Mouse (Mus musculus) kidney, postnatal 14 days (tissue): ENCODE data around the gene Lman1l.

Experiments used
- DNase-seq: peaks from one replicate; pipeline ENCODE4 v3.0.0; 2022; ENCODE audit warnings: mixed read lengths

The Lman1l gene

DNA sequence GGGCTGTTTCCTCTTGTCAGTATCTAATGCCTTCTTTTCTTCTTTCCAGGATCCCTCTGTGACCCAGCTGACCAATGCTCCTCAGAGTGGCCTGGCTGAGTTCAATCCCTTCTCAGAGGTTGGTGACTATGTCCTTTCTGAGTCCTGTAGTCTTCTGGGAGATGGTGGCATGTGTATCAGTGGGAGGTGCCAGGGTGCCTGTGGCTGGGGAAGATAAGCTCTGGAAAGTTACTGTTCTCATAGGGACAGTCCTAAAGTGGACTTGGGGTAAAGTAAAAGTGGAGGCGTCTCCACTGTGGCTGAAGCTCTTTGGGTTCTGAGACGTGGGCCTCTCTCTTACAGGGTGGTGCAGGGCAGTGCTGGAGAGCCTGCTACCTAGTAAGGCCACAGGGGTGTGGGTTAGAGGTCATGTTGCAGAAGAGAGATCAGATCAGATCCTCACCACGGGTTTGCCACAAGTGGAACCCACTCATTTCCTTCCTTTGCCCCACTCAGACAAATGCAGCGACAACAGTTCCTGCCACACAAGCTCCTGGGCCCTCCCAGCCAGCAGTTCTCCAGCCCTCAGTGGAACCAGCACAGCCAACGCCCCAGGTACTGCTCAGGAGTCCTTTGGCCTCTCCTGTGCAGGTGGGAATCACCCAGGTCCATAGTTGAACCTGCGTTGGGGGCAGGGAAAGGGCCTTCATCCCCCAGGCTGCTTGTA, 43.3 kb downstream of the Lman1l start:
- DNase-seq, result no peak

DNA sequence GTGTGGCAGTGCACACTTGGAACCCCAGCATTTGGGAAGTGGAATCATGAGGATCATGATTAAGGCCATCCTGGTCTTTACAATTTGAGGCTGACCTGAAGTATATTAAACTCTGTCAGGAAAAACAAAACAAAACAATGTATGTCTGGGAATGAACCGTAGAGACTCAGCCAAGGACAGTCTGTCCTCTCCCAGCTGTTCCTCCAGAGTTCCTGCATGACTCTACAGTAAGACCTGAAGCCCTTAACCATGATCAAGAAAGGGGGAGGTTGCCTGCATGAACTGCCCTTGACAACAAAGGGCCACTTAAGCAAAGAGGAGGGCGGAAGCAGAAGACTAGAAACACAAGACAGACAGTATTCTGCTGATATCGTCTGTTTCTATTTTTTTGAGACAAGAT, 45.0 kb downstream of the Lman1l start:
- DNase-seq, result no peak

DNA sequence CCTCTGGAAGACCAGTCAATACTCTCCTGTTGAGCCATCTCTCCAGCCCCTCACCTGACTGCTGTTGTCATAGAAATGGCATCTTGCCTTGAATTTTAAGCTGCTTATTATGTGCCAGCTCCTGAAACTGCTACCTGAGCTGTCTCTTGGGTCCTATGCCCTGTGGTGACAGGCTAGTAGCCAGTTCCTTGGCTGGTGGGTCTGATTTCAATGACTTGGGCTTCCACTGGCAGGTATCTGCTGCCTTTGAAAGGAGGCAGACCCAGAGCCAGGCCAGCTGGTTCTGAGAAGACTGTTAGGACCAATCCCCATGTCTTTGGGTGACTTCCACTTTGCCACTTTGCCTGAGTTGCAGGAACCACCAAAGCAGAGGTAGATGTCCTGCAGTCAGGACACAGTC, 46.2 kb downstream of the Lman1l start:
- DNase-seq, result no peak

DNA sequence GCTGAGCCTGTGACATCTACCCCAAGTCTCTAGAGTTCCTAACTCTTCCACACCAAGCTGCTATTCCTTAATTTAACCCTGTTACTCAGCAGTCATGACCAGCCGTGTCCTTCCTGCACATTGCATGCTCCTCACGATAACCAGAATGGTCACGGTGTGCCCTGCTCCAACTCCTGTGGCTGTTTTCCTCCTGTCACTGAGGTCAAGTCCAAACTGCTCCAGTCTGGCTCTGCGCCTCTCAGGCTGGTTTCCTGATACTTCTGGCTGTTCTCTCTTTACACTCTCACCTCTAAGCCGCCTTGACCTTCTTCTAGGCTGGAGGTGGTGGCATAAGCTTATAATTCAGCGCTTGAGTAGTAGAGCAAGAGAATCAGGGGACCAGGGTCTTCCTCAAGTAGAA, 52.1 kb downstream of the Lman1l start:
- DNase-seq, result no peak

DNA sequence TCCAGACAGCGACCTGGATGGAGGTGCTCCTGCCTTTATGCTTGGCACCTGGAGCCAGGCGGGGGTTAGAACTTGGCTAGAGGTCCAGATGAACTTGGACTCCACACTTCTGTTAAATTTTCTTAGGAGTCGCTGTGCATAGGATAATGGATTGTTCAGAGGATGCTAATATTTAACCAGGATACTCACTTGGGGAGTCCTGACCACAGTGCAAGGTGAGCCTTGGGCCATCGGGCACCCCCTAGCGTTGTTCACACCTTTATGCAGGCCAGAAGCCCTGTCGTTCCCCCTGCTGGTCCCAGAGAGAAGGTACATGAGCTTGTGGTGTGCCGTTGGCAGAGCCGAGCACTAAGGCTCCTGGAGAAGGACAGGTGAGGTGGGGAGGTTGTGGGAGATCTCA, 53.7 kb downstream of the Lman1l start:
- peak; percentile 85 for DNase-seq

DNA sequence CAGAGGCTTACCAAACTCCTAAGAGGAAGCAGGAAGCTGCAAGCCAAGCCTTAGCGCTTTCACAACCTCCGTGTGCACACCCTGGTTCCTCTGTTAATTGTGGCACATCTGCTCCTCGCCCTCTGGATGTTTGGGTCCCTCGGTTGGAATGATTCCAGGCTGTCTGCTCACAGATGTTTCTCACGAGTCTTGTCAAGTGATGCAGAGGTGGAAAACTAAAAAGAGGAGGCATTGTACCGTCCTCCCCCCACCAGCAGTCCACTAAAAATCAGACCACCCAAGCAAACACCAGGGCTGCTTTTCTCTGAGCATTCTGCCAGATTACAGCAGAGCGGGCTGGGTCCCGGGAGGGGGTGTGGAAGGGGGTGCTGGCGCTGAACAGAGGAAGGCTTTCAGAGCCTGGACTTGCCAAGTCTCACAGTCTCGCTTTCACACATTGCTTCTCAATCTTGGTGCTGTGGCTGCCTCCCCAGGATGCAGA, 54.8 kb downstream of the Lman1l start:
- peak; percentile 49 for DNase-seq

DNA sequence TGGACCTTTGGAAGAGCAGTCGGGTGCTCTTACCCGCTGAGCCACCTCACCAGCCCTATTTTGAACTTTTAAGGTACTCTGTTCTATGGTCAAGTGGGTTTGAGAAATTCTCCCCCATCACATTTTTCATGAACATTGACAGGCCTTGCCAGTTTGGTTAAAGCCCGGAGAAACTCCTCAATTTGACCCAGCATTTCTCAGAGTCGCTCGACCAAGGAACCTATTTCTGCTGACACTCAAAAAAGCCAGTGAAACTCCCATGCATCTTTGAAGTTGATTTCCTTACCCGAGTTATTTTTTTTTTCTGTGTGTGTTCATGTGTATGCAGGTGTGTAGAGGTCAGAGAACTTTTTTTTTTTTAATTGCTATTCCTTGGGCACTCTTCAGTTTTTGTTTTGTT, 56.0 kb downstream of the Lman1l start:
- DNase-seq, result peak; percentile 64

DNA sequence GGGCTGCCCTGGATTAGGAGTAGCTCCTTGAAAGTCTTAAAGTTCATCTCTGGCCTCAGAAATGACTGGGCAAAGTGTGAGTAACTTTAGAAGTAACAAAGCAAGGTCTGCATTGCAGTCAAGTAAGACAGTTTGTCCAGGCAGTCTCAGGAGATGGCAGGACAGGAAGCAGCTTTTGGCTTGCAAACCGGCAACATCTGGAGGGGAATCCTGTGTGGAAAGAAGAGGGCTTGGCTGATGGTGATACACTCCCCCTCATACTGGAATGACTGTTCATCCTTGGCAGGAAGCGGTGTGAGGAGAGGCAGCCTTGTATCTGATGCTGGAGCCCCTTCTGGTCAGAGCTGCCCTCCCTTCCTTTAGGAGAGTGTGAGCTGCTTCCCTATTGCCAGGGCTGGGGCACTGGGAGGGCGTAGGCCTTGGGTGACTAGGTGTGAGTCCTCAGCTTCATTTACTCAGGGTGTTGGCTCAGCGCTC, 57.6 kb downstream of the Lman1l start:
- DNase-seq, result peak; percentile 66

DNA sequence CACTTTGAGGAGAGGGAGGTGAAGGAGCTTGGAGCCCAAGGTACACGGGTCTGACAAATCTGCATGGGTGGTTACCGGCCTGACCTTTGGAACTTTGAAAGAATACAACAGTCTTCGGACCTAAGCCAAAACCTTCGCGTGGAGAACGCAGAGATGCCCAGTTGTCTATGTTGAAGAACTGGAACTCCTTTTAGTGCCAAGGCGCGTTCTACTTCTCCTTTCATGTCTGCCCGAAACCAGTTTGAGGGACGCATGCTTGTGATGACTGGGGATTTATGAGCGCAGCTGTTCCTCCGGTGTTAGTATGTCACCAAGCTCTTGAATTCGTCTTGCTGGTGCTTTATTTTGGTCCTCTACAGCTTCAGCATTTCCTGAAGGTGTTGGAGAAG, 58.9 kb downstream of the Lman1l start:
- DNase-seq, result peak; percentile 68

DNA sequence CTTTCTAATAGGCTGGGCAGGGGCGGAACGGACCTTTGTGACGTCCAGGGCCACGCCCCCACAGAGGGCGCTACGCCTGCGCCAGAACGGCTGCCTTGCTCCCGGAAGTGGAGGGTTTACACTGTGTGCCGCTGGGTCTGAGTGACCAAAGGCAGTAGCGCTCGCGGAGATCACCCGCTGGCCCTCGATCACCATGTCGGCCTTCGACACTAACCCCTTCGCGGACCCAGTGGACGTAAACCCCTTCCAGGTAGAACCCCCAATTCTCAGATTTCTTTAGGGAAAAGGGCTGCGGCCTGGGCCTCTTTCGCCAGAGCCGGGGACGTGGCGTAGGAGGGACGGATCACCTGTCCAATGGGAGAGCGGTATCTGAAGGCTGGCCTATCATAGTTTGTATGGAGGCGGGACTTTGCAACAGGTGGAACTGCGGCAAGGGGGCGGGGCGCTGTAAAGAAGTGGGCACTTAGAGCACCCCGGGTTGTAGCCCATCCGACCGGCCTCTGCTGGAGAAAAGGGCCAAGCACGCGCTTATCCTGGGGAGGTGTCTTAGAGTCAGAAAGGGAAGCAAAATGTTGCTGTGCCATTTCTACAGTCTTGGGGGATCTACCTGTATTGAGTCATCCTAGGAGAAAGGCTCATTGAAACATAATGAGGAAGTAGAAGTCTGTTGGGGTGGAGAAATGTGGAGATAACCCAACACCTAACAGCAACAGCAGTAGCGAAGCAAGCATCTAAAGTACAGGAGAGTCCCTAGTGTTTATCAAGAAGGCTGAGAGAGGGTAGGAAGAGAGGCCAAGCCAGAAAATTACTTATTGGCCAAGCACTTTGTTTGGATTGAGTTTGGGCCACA, 59.5 kb downstream of the Lman1l start, which contains the start of gene Scamp2:
Gene Scamp2, plus strand, starts transcription at position 83 of the 850 bp plus-strand sequence.
- DNase-seq, result peak; percentile 96

DNA sequence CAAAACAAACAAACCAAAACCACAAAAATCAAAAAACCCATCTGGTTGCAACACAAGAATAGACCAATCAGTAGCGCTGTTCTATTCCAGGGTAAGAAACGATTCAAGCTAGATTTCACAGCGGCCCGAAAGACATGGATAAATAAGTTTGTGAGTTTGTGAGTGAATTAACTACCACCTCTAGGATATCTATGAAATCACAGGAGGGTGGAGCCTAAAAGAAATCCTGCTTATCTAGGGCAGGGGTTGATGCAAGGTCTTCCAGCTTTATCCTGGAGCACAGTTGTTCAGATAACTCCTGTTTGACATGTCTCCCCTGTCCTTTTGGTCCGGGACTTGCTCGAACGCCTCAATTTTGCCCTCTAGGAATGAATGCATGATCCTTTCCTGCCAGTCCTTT, 60.3 kb downstream of the Lman1l start:
- DNase-seq, result no peak

DNA sequence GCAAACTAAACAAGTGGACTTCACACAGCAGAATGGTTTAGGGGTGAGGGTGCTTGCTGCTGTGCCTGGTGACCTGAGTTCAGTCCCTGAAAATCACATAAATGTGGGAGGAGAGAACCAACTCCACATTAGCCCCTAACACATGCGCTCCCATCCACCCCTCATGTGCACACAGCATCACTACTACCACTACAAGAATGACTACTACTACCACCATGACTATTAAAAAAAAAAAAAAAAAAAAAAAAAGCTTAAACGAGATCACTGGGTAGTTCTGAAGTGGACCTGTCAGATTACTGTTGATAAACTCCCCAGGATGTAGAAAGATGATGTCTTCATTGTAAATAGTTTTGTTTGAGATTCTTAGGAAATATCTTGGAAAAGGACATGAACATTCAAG, 61.0 kb downstream of the Lman1l start:
- no peak for DNase-seq

DNA sequence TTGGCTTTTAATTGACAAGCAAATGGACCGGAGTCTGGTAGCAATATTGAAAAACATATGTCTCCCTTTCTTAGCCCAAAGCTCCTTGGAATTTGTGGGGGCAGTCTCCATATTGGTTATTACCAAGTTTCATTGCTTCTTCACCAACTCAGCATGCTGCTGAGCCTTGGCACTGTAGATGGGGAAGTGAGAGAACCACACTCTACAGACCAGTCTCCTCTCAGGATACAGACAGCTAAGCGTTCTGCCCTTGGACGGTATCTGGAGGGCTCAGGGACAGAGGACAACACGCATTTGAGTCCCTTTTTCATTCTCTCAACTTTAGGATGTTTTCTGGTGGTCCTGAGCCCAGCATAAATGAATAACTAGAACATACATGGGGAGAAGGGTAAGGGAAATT, 61.9 kb downstream of the Lman1l start:
- no peak for DNase-seq

DNA sequence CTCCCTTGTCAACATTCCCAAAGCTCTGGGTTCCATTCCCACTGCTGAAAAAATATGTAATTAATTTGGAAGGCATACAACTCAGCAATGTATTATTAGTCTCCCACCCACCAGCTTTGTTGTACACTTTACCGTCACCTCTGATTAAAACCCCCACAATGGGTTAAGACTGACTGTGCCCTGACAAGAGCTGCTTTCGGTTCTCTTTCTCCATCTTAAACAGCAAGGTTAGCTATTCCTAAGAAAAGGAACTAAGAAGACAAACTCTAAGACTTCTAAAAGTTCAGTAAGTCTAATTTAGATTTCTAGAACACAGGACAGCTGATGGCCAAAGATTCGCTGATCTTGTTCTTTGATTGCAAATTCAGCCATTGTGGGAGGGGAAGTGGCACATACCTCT, 63.4 kb downstream of the Lman1l start:
- DNase-seq, result no peak
